Mouse (Mus musculus): ENCODE results near the gene Fam207a. TPM values are rescaled to one million over a fixed set of nuclear protein-coding genes. Genes with fewer than 3 reads are reported as not detected.

Gene Fam207a
- polyA plus RNA-seq (2012; fragmentation: generic; extraction: Trizol) = 10 to 100 TPM; 40.0 to 57.6 TPM

DNA sequence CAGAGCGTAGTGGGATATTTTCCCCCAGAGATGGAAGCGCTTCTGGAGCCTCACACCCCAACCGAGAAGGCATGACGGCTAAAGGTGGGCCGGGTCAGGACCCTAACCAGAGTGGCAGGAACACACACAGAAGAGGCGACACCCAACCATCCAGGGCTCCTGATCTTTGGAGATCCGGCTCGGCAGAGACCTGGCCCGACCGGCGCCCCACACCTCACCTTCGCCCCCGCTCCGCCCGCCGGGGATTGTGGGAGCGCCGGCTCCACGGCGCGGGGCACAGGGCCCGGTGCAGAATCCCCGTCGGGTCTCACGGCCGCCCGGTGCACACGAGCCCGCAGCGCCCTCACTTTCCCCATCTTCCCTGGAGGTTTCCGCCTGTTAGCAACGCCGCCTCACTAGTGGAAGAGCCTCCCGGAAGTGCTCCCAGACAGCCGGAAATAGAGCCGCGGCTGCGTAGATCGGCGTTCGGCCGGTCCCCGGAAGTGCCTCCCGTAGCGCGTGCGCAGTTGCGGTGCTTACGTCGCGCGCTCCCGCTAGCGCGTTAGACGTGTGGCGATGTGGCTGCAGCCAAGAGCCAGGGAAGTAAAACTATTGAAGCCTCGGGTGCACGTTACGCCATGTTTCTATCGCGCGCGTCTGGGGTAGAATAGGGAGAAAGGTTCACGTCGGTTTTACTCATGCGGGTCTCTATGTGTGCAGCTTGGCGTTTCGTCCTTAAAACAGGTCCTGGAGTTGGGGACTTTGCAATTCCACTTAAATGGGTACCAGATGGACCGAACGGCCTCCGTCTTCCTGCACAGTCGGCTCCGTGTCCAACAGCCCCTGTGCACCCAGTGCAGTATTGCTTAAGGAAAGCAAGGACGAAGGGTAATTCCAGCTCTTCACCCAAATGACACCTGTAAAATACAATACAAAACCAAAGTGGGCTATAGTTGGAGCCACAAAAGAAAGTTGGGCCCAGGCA lies at the start of gene Fam207a:
TSS of gene Fam207a (minus strand) at position 401 of the 964 bp plus-strand sequence.

DNA sequence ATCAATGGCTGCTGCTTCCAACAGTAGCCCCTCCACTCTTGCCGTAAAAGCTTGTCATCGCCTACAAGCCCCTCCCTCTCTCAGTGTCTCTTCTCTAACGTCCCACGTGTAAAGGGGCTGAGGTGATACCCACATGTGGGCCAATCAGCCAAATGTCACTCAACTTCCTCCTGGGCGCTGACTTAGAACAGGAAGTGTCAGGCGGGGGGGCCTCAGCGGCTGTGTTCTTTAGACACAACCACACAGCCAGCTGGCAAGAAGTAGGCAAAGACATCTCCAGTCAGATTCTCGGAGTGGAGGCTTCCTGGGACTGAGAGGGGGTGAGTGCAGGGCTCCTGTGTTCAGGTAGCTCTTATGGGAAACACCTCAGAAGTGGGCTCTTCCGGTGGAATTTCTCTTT lies 14.6 kb upstream of the Fam207a start, which contains the start of gene Itgb2:
TSS of gene Itgb2 (plus strand) at position 113 of the 400 bp plus-strand sequence.

Other genes with a start within 250 kb of the Fam207a start
- gene Adarb1, start 97.5 kb downstream of the Fam207a start, polyA plus RNA-seq (2012; fragmentation: generic; extraction: Trizol) = 1 to 10 TPM; 2.5 to 8.6 TPM
- under 1 TPM; 0.14 to 0.25 TPM for gene Itgb2, start 14.5 kb upstream of the Fam207a start, polyA plus RNA-seq (2012; fragmentation: generic; extraction: Trizol)
- gene Pttg1ip, start 65.9 kb upstream of the Fam207a start, polyA plus RNA-seq (2012; fragmentation: generic; extraction: Trizol) = 100 to 1,000 TPM in 1 of 2 experiments, 10 to 100 TPM in 1; 82.8 to 216 TPM
- 10 to 100 TPM; 76.2 to 78.6 TPM for gene Sumo3, start 90.3 kb upstream of the Fam207a start, polyA plus RNA-seq (2012; fragmentation: generic; extraction: Trizol)
- gene Gm49325, start 90.4 kb upstream of the Fam207a start, polyA plus RNA-seq (2012; fragmentation: generic; extraction: Trizol) = 10 to 100 TPM in 1 of 2 experiments, under 1 TPM in 1; 0.78 to 16.7 TPM
- gene Ube2g2, start 106.5 kb upstream of the Fam207a start, polyA plus RNA-seq (2012; fragmentation: generic; extraction: Trizol) = 10 to 100 TPM; 39.0 to 44.0 TPM
- gene Tspear, start 170.8 kb upstream of the Fam207a start, polyA plus RNA-seq (2012; fragmentation: generic; extraction: Trizol) = not detected
- gene Gm19402, start 175.0 kb upstream of the Fam207a start, polyA plus RNA-seq (2012; fragmentation: generic; extraction: Trizol) = not detected
- not detected for gene Gm9508, start 181.4 kb upstream of the Fam207a start, polyA plus RNA-seq (2012; fragmentation: generic; extraction: Trizol)
- not detected for gene Gm10272, start 190.8 kb upstream of the Fam207a start, polyA plus RNA-seq (2012; fragmentation: generic; extraction: Trizol)
- not detected for gene Gm10024, start 195.7 kb upstream of the Fam207a start, polyA plus RNA-seq (2012; fragmentation: generic; extraction: Trizol)
- not detected for gene Gm10142, start 200.0 kb upstream of the Fam207a start, polyA plus RNA-seq (2012; fragmentation: generic; extraction: Trizol)
- gene Krtap12-1, start 204.8 kb upstream of the Fam207a start, polyA plus RNA-seq (2012; fragmentation: generic; extraction: Trizol) = not detected
- gene Gm10100, start 210.7 kb upstream of the Fam207a start, polyA plus RNA-seq (2012; fragmentation: generic; extraction: Trizol) = not detected
- gene Gm18596, start 226.9 kb upstream of the Fam207a start, polyA plus RNA-seq (2012; fragmentation: generic; extraction: Trizol) = not detected
- not detected for gene Gm9736, start 235.6 kb upstream of the Fam207a start, polyA plus RNA-seq (2012; fragmentation: generic; extraction: Trizol)
- gene Gm3233, start 243.9 kb upstream of the Fam207a start, polyA plus RNA-seq (2012; fragmentation: generic; extraction: Trizol) = not detected